Mouse (Mus musculus) midbrain, embryonic 13.5 days (tissue): ENCODE results near the gene 9230104L09Rik. TPM values are rescaled to one million over a fixed set of nuclear protein-coding genes. Genes with fewer than 3 reads are reported as not detected.

Experiments
- ATAC-seq: fragments of 200-750 bp; cut with Nextera tagmentation; 2 replicates; pipeline ENCODE4 v1.8.0; 2017; ENCODE audit warnings: mild to moderate bottlenecking, moderate TSS enrichment, moderate library complexity
- H3K27ac ChIP-seq: fragments of 300-500 bp; sonication (generic); 2 replicates; pipeline ENCODE4 v1.5.1; 2015; ENCODE audit warnings: inconsistent platforms, mild to moderate bottlenecking, moderate library complexity
- H3K27me3 ChIP-seq: fragments of 300-500 bp; sonication (generic); 2 replicates; pipeline ENCODE4 v1.6.1; 2015; ENCODE audit warnings: mild to moderate bottlenecking, inconsistent platforms
- H3K36me3 ChIP-seq: fragments of 300-500 bp; sonication (generic); 2 replicates; pipeline ENCODE4 v1.6.1; 2015; ENCODE audit warnings: mild to moderate bottlenecking, inconsistent platforms
- H3K4me1 ChIP-seq: fragments of 300-500 bp; sonication (generic); replicated peaks from 2 replicates; pipeline ENCODE4 v1.6.1; 2015; ENCODE audit warnings: inconsistent platforms
- H3K4me2 ChIP-seq: fragments of 300-500 bp; sonication (generic); replicated peaks from 2 replicates; pipeline ENCODE4 v1.6.1; 2015; ENCODE audit warnings: moderate library complexity, mild to moderate bottlenecking, inconsistent platforms
- H3K4me3 ChIP-seq: fragments of 300-500 bp; sonication (generic); replicated peaks from 2 replicates; pipeline ENCODE4 v1.5.1; 2015; ENCODE audit warnings: mild to moderate bottlenecking, inconsistent platforms
- H3K9ac ChIP-seq: fragments of 300-500 bp; sonication (generic); replicated peaks from 2 replicates; pipeline ENCODE4 v1.6.1; 2015; ENCODE audit warnings: mild to moderate bottlenecking, inconsistent platforms
- H3K9me3 ChIP-seq: fragments of 300-500 bp; sonication (generic); 2 replicates; pipeline ENCODE4 v1.6.1; 2016; ENCODE audit warnings: mild to moderate bottlenecking, inconsistent platforms
- WGBS: fragments of 180-500 bp; shearing (Covaris S2); methylation state at CpG from one replicate; pipeline ENCODE4 v1.1.7; 2015; 5-methylcytosine and 5-hydroxymethylcytosine counted together
- polyA plus RNA-seq: library from polyadenylated mRNA; unstranded; fragments of >200 nt; fragmentation: Nextera tagmentation; extraction: Ambion mirVana; gene quantifications from 2 replicates; pipeline ENCODE4 v1.2.1, GENCODE M21; 2015

9230104L09Rik gene
- polyA plus RNA-seq, 1 experiment from 2014 or later: not detected

- H3K27ac ChIP-seq: peak within 1 kb of the TSS; percentile 82
- WGBS: under 1% methylated on average over 19 of the region's 19 CpGs
- peak within 1 kb of the TSS; percentile 83 for H3K4me3 ChIP-seq
- H3K9ac ChIP-seq: peak within 1 kb of the TSS; percentile 86
- H3K36me3 ChIP-seq: peaks cover 28% of the 10 kb centered on the region
- no peaks in the 10 kb centered on the region for H3K9me3 ChIP-seq
- peaks cover 32% of the 10 kb centered on the region for H3K4me1 ChIP-seq
- H3K4me2 ChIP-seq: peak within 1 kb of the TSS; percentile 77
- no peaks in the 10 kb centered on the region for H3K27me3 ChIP-seq
- ATAC-seq: peak; percentile 96
These were observed 10.5 kb upstream of the 9230104L09Rik start, which contains the start of gene Cst3 for GRCm38 (mm10) chr2:148875335-148875811. TSS of gene Cst3 (minus strand) at chr2:148875692.

GRCm38 (mm10) chr2:148874617-148875334, 9.9 kb upstream of the 9230104L09Rik start:
- peak overlapping the region; percentile 82 for H3K27ac ChIP-seq
- ATAC-seq: peak; percentile 81
- no peaks in the 10 kb centered on the region for H3K9me3 ChIP-seq
- peak overlapping the region; percentile 83 for H3K4me3 ChIP-seq
- peaks cover 29% of the 10 kb centered on the region for H3K36me3 ChIP-seq
- H3K27me3 ChIP-seq: no peaks in the 10 kb centered on the region
- H3K4me2 ChIP-seq: peak overlapping the region; percentile 77
- peaks cover 32% of the 10 kb centered on the region for H3K4me1 ChIP-seq
- 1% methylated on average over 34 of the region's 34 CpGs for WGBS
- peak overlapping the region; percentile 86 for H3K9ac ChIP-seq

- Histone ChIP-seq H3K4me1 (peaks cover 32% of the 10 kb centered on the region), H3K9ac (peak overlapping the region; percentile 86), H3K4me3 (peak overlapping the region; percentile 83), H3K4me2 (peak overlapping the region; percentile 77), H3K27me3 (no peaks in the 10 kb centered on the region), H3K9me3 (no peaks in the 10 kb centered on the region), H3K27ac (no peak overlapping the region), H3K36me3 (peaks cover 29% of the 10 kb centered on the region)
- ATAC-seq: peak; percentile 19; the same call in 1 of the 2 replicates
- 50% methylated on average over 3 of the region's 3 CpGs for WGBS
These were observed 9.4 kb upstream of the 9230104L09Rik start for GRCm38 (mm10) chr2:148874224-148874616.

- Histone ChIP-seq H3K4me2 (peak overlapping the region; percentile 77), H3K27me3 (no peaks in the 10 kb centered on the region), H3K4me3 (peak overlapping the region; percentile 83), H3K36me3 (peaks cover 29% of the 10 kb centered on the region), H3K4me1 (peaks cover 32% of the 10 kb centered on the region), H3K9ac (peak overlapping the region; percentile 86), H3K9me3 (no peaks in the 10 kb centered on the region), H3K27ac (no peak overlapping the region)
- ATAC-seq: no peak
- 87% methylated on average over 4 of the region's 4 CpGs for WGBS
These were observed 8.0 kb upstream of the 9230104L09Rik start for GRCm38 (mm10) chr2:148872860-148873259.

- peaks cover 29% of the 10 kb centered on the region for H3K36me3 ChIP-seq
- no peak overlapping the region for H3K4me3 ChIP-seq
- no peaks in the 10 kb centered on the region for H3K27me3 ChIP-seq
- no peak overlapping the region for H3K4me2 ChIP-seq
- H3K9me3 ChIP-seq: no peaks in the 10 kb centered on the region
- no peak for ATAC-seq
- no peak overlapping the region for H3K9ac ChIP-seq
- WGBS: 90% methylated on average over 3 of the region's 3 CpGs
- H3K4me1 ChIP-seq: peaks cover 27% of the 10 kb centered on the region
- no peak overlapping the region for H3K27ac ChIP-seq
These were observed 5.7 kb upstream of the 9230104L09Rik start for GRCm38 (mm10) chr2:148870526-148870925.

GRCm38 (mm10) chr2:148868959-148869358, 4.1 kb upstream of the 9230104L09Rik start:
- Histone ChIP-seq H3K9ac (no peak overlapping the region), H3K4me2 (no peak overlapping the region), H3K4me3 (no peak overlapping the region), H3K36me3 (peaks cover 29% of the 10 kb centered on the region), H3K9me3 (no peaks in the 10 kb centered on the region), H3K27ac (no peak overlapping the region), H3K27me3 (no peaks in the 10 kb centered on the region), H3K4me1 (peaks cover 20% of the 10 kb centered on the region)
- ATAC-seq: no peak
- WGBS: 79% methylated on average over 1 of the region's 1 CpGs

- H3K27ac ChIP-seq: no peak overlapping the region
- no peak overlapping the region for H3K4me2 ChIP-seq
- H3K27me3 ChIP-seq: no peaks in the 10 kb centered on the region
- ATAC-seq: no peak
- H3K9ac ChIP-seq: no peak overlapping the region
- H3K9me3 ChIP-seq: no peaks in the 10 kb centered on the region
- no peaks in the 10 kb centered on the region for H3K36me3 ChIP-seq
- H3K4me1 ChIP-seq: no peaks in the 10 kb centered on the region
- no peak overlapping the region for H3K4me3 ChIP-seq
These were observed 3.1 kb downstream of the 9230104L09Rik start for GRCm38 (mm10) chr2:148861693-148862092.

GRCm38 (mm10) chr2:148860993-148861392, 3.8 kb downstream of the 9230104L09Rik start:
- no peak overlapping the region for H3K9ac ChIP-seq
- no peaks in the 10 kb centered on the region for H3K9me3 ChIP-seq
- no peak overlapping the region for H3K4me2 ChIP-seq
- no peak overlapping the region for H3K27ac ChIP-seq
- no peaks in the 10 kb centered on the region for H3K27me3 ChIP-seq
- ATAC-seq: no peak
- 90% methylated on average over 4 of the region's 4 CpGs for WGBS
- H3K36me3 ChIP-seq: no peaks in the 10 kb centered on the region
- no peaks in the 10 kb centered on the region for H3K4me1 ChIP-seq
- H3K4me3 ChIP-seq: no peak overlapping the region

GRCm38 (mm10) chr2:148857506-148857905, 7.3 kb downstream of the 9230104L09Rik start:
- no peak for ATAC-seq

GRCm38 (mm10) chr2:148856630-148857400, 8.0 kb downstream of the 9230104L09Rik start:
- no peaks in the 10 kb centered on the region for H3K27me3 ChIP-seq
- no peak overlapping the region for H3K4me3 ChIP-seq
- no peak for ATAC-seq
- H3K9ac ChIP-seq: no peak overlapping the region
- H3K9me3 ChIP-seq: no peaks in the 10 kb centered on the region
- WGBS: 81% methylated on average over 8 of the region's 8 CpGs
- H3K27ac ChIP-seq: no peak overlapping the region
- H3K36me3 ChIP-seq: no peaks in the 10 kb centered on the region
- no peaks in the 10 kb centered on the region for H3K4me1 ChIP-seq
- H3K4me2 ChIP-seq: no peak overlapping the region

More at GRCm38 (mm10) chr2:148857506-148857905, 7.3 kb downstream of the 9230104L09Rik start:
- no peaks in the 10 kb centered on the region for H3K36me3 ChIP-seq
- H3K27ac ChIP-seq: no peak overlapping the region
- no peaks in the 10 kb centered on the region for H3K27me3 ChIP-seq
- no peaks in the 10 kb centered on the region for H3K9me3 ChIP-seq
- H3K4me3 ChIP-seq: no peak overlapping the region
- no peak overlapping the region for H3K9ac ChIP-seq
- 80% methylated on average over 4 of the region's 4 CpGs for whole genome bisulfite sequencing
- no peaks in the 10 kb centered on the region for H3K4me1 ChIP-seq
- no peak overlapping the region for H3K4me2 ChIP-seq

- H3K9me3 ChIP-seq: no peaks in the 10 kb centered on the region
- no peak overlapping the region for H3K4me3 ChIP-seq
- ATAC-seq: peak; percentile 88
- no peak overlapping the region for H3K4me2 ChIP-seq
- no peaks in the 10 kb centered on the region for H3K36me3 ChIP-seq
- H3K27ac ChIP-seq: no peak overlapping the region
- WGBS: 49% methylated on average over 8 of the region's 8 CpGs
- H3K4me1 ChIP-seq: no peaks in the 10 kb centered on the region
- H3K9ac ChIP-seq: no peak overlapping the region
- H3K27me3 ChIP-seq: no peaks in the 10 kb centered on the region
These were observed 13.5 kb downstream of the 9230104L09Rik start for GRCm38 (mm10) chr2:148851116-148851906.
